Mouse (Mus musculus): ENCODE measurements around the gene Atp6v0e2.

DNA sequence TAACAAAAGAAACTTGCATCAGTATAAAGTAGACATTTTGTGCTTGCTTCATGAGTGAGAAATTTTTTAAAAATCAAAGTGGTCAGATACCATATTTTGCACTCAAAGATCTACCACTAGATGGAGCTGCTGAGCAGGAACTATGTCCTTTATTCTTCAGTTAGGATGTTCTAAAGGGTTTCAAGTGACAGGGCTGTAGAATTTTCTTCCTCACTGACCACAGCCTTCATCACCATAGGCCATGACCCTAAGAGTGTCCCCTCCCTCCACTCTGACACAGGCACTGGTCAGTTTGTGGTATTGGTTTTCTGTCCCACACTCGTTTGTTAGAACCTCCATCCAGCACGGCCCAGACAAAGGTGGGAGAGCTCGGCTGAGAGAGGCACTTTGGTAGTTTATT, 44.6 kb downstream of the Atp6v0e2 start:
- TF ChIP-seq CTCF (IDR thresholded peaks at IDR 0.05; ENCODE audit: borderline replicate concordance, control insufficient read depth, extremely low read depth, insufficient read depth, low read length, poor library complexity) (no peak), POLR2A (IDR thresholded peaks at IDR 0.05; ENCODE audit: control insufficient read depth, extremely low read depth, insufficient read depth, low read length, poor library complexity) (no peak)
